Mouse (Mus musculus) cerebellum, postnatal 14 days (tissue): Measurements from ENCODE around the gene Dgkd.
"Not testable (repeated sequence)": the region's sequence is repeated elsewhere in the genome, so short reads cannot be mapped to it uniquely, and the experiment has no call there.

Experiments
- DNase-seq, 2 experiments: peaks; one replicate each; pipeline ENCODE4 v3.0.0; 2021; ENCODE audit warnings: mixed read lengths in 2 of 2

Dgkd gene

GRCm38 (mm10) chr1:87852892-87853600 lies at the start of gene Dgkd:
Gene Dgkd, plus strand, starts transcription at chr1:87853287.
- peak; percentile 88 to 92 for DNase-seq

- DNase-seq, result no peak
Observed at GRCm38 (mm10) chr1:87803576-87803975, 49.5 kb upstream of the Dgkd start, which contains the start of gene Sag. Gene Sag, plus strand, starts transcription at chr1:87803680.

GRCm38 (mm10) chr1:87807751-87808150 lies 45.3 kb upstream of the Dgkd start:
- DNase-seq, result no peak

- no peak for DNase-seq
Observed at GRCm38 (mm10) chr1:87811391-87811790, 41.7 kb upstream of the Dgkd start.

- DNase-seq, result no peak
Observed at GRCm38 (mm10) chr1:87812061-87812460, 41.0 kb upstream of the Dgkd start.

GRCm38 (mm10) chr1:87813155-87813554 lies 39.9 kb upstream of the Dgkd start:
- no peak for DNase-seq

- peak; percentile 17 to 40 for DNase-seq
Observed at GRCm38 (mm10) chr1:87813681-87814080, 39.4 kb upstream of the Dgkd start.

- DNase-seq, result no peak
Observed at GRCm38 (mm10) chr1:87824420-87824995, 28.6 kb upstream of the Dgkd start.

GRCm38 (mm10) chr1:87825281-87825680 lies 27.8 kb upstream of the Dgkd start:
- no peak for DNase-seq

- no peak for DNase-seq
Observed at GRCm38 (mm10) chr1:87825991-87826390, 27.1 kb upstream of the Dgkd start.

- DNase-seq, result no peak
Observed at GRCm38 (mm10) chr1:87826474-87826873, 26.6 kb upstream of the Dgkd start.

- not testable (repeated sequence) for DNase-seq
Observed at GRCm38 (mm10) chr1:87827476-87827875, 25.6 kb upstream of the Dgkd start.

- no peak for DNase-seq
Observed at GRCm38 (mm10) chr1:87828185-87828584, 24.9 kb upstream of the Dgkd start.

- DNase-seq, result no peak
Observed at GRCm38 (mm10) chr1:87828926-87829580, 24.0 kb upstream of the Dgkd start.

- no peak for DNase-seq
Observed at GRCm38 (mm10) chr1:87829621-87830211, 23.4 kb upstream of the Dgkd start.

GRCm38 (mm10) chr1:87836453-87836852 lies 16.6 kb upstream of the Dgkd start:
- no peak for DNase-seq

- DNase-seq, result no peak
Observed at GRCm38 (mm10) chr1:87837018-87837417, 16.1 kb upstream of the Dgkd start.

- no peak for DNase-seq
Observed at GRCm38 (mm10) chr1:87840411-87841208, 12.5 kb upstream of the Dgkd start.

GRCm38 (mm10) chr1:87846801-87847474 lies 6.1 kb upstream of the Dgkd start:
- DNase-seq, result no peak

GRCm38 (mm10) chr1:87847475-87848168 lies 5.5 kb upstream of the Dgkd start:
- DNase-seq, result no peak

GRCm38 (mm10) chr1:87848237-87848996 lies 4.7 kb upstream of the Dgkd start:
- no peak for DNase-seq
